Mouse (Mus musculus) adrenal gland, adult (tissue): ENCODE measurements at regions not wholly inside any gene's neighbourhood (a gene's known extent, or its start where the extent isn't known, plus 50 kb on each side); places are given as distances from the start of the nearest gene placed in this dataset.

Experiments used
- DNase-seq, 2 experiments: peaks; one replicate each; pipeline ENCODE4 v3.0.0; 2022 to 2023; ENCODE audit warnings: low spot score in 1 of 2; ENCODE audit not compliant: inconsistent age in 2 of 2

DNA sequence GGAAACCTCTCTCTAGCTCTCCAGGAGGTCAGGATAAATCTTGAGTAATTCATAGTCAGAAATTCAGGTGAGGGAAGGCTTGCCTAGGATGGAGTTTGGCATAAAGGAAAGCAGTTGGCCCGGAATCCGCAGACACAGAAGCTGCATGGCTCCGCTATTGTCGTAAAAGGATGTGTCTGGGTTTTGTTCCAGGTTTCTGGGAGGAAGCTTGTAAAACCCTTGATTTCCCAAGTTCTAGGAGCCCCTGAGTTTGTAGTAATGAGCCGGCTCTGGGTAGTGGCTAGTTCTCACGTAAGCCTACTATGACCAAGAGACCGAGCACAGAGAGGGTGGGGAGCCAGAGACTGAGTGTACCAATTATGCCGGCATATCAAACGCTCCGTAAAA is 52.7 kb upstream of the Gm21915 start:
- no peak for DNase-seq

DNA sequence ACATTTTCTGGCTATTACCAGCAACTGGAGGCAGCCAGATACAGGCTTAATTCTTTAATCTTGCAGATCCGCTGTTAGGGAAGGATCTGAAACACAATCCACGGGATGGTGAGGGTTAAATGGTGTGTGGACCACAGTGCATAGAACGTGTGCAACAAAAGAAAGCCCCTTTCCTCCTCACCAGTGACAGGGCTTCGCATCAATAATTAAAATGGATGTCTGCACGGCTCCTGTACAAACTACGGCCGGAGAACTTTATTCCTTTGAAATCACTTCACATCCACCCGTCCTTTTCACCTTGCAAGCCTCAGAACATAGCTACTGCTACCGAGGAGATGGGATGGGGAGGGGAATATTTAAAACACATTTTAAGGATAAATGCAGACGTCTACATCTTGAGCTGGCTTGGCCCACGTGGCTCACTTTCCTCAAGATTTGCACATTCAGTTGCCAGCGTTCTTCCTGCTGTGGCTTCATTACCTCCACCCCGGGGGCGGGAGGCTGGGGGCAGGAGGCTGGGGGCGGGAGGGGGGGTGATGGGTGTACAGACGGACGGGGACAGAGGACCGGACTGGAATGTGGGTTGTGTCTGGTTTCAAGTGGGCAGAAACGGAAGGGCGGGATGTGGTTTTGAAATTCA is 53.3 kb upstream of the Gm21915 start:
- DNase-seq = no peak

GRCm38 (mm10) chr9:40616426-40617035 is 53.9 kb upstream of the Gm21915 start:
- DNase-seq = peak; percentile 60 to 87

GRCm38 (mm10) chr9:40615891-40616290 is 54.5 kb upstream of the Gm21915 start:
- no peak for DNase-seq

DNA sequence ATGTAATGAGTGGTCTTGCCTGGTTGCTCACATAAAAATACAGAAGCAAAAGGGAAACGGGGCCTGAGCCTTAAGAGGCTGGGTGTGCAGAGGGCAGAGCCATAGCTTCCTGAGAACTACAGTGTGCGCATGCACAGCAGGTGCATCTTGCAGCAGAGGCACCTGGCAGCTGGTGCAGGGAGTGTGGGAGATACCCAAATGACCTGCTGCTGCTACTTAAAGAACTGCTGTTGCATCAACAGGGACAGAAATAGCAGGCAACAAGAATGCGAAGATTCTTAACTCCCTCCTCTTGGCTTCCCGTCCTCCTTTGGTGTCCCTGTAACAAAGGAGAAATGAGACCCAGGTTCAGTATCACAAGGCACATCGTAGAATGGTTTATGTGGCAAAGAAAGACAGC is 56.3 kb upstream of the Gm21915 start:
- DNase-seq = no peak

DNA sequence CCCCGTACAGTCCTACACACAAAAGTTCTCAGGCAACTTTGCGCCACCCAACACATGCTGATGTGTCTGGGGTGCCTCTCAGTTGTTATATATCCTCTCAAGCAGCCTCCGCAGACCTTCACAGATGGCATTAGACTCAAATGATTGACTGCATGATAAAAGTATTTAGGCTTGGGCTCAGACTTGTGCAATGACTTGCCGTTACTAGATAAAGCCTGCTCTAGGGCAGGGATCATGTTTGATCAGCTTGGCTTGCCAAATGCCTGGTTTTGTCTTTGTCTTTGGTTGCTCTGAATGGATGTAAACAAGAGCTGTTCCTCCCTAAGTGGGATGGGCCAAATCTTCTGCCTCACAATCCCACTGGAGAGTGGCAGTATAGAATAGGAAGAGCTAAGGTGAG is 57.2 kb upstream of the Gm21915 start:
- no peak for DNase-seq

DNA sequence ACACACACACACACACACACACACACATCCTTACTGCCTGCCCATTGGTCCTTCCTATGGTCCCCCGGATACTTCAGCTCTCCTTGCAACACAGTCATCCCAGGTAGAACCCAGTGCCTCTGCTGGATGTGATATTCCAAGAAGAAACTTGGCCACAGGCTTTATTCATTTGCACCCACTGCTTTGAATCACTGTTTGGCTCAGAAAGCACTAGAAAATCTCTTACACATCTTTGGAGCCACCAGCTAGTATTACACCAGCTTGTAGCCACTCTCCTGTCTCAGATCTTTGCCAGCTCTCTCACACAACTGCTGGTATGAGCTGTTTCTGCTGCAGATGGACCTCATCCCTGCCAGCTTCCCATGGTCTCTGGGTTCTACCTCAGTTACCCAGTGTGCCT is 57.7 kb upstream of the Gm21915 start:
- no peak for DNase-seq

GRCm38 (mm10) chr9:40612312-40612711 is 58.1 kb upstream of the Gm21915 start:
- no peak for DNase-seq

- no peak for DNase-seq
These were observed 58.8 kb upstream of the Gm21915 start for GRCm38 (mm10) chr9:40611626-40612025.

DNA sequence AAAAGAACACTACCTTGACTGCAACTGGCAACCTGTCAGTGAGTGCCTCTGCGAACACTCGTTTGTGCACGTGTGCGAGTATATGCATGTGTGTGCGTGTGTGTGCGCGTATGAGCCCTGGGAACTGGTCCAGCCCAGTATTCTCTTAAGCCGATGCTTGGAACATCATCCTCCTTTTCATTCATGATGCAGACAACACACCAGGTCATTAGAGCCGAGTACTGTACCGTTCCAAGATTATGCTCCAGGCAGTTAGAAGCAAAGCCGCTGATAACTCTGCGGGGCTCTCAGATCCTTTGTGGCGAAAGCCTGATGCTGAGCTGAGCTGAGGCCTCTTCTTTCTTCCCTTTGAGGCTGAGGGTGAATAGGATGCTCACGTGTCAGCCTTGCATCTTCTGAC is 61.8 kb upstream of the Gm21915 start:
- DNase-seq = no peak

DNA sequence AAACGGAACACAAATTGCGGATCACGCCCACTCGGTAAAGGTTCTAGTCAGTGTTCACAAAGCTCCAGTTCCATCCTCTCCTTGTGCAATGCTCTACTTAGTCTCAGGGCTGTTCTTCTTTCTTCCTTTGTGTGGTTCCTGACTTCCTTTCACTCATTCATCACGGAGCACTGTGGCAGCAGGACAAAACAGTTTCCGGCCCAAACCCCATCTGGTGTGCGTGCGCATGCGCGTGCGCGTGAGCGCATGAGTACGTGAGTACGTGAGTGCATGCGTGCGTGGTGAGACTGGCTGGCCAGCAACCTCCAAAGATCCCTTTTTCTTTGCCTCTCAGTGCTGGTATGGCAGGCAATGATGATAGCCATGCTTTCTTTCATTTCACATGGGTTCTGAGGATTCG is 62.5 kb upstream of the Gm21915 start:
- DNase-seq = no peak

DNA sequence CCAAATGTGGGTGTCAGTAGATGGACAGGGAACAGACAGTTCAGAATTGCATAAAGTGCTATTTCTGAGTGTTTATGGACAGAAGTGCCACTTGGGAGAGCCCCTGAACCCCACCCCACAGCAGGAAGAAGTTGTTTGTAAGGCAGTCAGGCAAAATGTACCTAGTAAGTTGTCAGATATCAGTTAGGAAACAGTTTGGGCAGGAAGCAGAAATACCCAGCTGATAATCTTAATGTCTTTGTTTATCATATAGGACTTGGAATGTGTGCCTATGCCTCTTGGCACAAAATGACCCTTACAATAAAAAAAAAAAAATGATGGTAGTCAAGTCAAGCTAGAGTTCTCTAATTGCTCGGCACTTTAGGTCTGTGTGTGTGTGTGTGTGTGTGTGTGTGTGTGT is 66.9 kb upstream of the Gm21915 start:
- no peak for DNase-seq

DNA sequence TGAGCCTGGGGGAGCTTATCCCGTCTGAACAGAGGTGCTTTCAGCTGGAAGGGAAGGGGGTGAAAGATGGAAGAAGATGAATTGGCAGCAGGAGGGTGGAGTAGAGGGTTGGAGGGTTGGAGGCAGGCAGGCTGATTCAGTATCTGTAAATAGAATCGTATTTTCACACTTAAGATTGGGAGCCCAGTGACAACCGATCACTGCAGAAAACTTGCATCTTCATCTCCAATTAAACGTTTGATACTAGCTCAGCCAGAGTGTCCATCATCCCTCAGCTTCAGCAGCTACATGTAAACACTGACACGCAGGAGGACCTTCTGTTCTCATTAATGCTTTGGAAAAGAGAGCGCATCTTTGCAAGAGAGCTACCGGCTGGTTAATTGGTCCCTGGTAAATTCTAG is 67.2 kb upstream of the Gramd1b start:
- DNase-seq = no peak

GRCm38 (mm10) chr9:40587421-40587820 is 56.2 kb upstream of the Gramd1b start:
- DNase-seq = no peak

- no peak for DNase-seq
These were observed 55.4 kb upstream of the Gramd1b start for GRCm38 (mm10) chr9:40586581-40586980.

- DNase-seq = peak; percentile 84 to 96
These were observed 52.4 kb upstream of the Gramd1b start for GRCm38 (mm10) chr9:40583554-40583953.

GRCm38 (mm10) chr9:40581854-40582253 is 50.7 kb upstream of the Gramd1b start:
- DNase-seq = peak; percentile 20 to 53
